Mouse (Mus musculus) brown adipose tissue, adult 24 weeks (tissue): Measurements from ENCODE around the gene Olfr1416. TPM values are rescaled to one million over a fixed set of nuclear protein-coding genes. Genes with fewer than 3 reads are reported as not detected.
"Not testable (repeated sequence)": the region's sequence is repeated elsewhere in the genome, so short reads cannot be mapped to it uniquely, and the experiment has no call there.

Experiments used
- H3K27ac ChIP-seq: fragments of 200-500 bp; replicated peaks from 2 replicates; pipeline ENCODE4 v1.5.1; 2012; ENCODE audit warnings: low read depth, mild to moderate bottlenecking, low read length
- H3K4me1 ChIP-seq: fragments of 200-500 bp; 2 replicates; pipeline ENCODE4 v1.6.1; 2012; ENCODE audit warnings: low read length, mixed read lengths; ENCODE audit not compliant: control insufficient read depth, insufficient read depth, insufficient read length
- H3K4me3 ChIP-seq: fragments of 200-500 bp; 2 replicates; pipeline ENCODE4 v1.5.1; 2012; ENCODE audit warnings: low read depth, mild to moderate bottlenecking, low read length, moderate library complexity; ENCODE audit not compliant: insufficient read depth
- polyA plus RNA-seq: library from polyadenylated mRNA; stranded (reverse); fragments of >200 nt; gene quantifications from 2 replicates; pipeline ENCODE4 v1.2.4, GENCODE M21; 2012; ENCODE audit not compliant: missing spikeins, insufficient read depth, insufficient read length

Olfr1416 gene
- polyA plus RNA-seq = not detected in 2 replicates

- H3K27ac ChIP-seq = no peak within 1 kb of the TSS
- no peak within 1 kb of the TSS for H3K4me3 ChIP-seq
- H3K4me1 ChIP-seq = no peaks in the 10 kb centered on the region
Measured at GRCm38 (mm10) chr1:92485013-92485412, at the start of gene Olfr1416. Gene Olfr1416, minus strand, starts transcription at chr1:92485113.

- Histone ChIP-seq H3K27ac (no peak overlapping the region), H3K4me1 (no peaks in the 10 kb centered on the region), H3K4me3 (no peak overlapping the region)
Measured at GRCm38 (mm10) chr1:92523764-92524163, 38.9 kb upstream of the Olfr1416 start.

GRCm38 (mm10) chr1:92521376-92521775 lies 36.5 kb upstream of the Olfr1416 start:
- Histone ChIP-seq H3K27ac (no peak overlapping the region), H3K4me1 (no peaks in the 10 kb centered on the region), H3K4me3 (no peak overlapping the region)

- Histone ChIP-seq H3K4me3 (no peak overlapping the region), H3K4me1 (no peaks in the 10 kb centered on the region), H3K27ac (no peak overlapping the region)
Measured at GRCm38 (mm10) chr1:92519046-92519445, 34.1 kb upstream of the Olfr1416 start.

GRCm38 (mm10) chr1:92518561-92518960 lies 33.6 kb upstream of the Olfr1416 start, which contains the start of gene Olfr1414:
Gene Olfr1414, minus strand, starts transcription at chr1:92518661.
- Histone ChIP-seq H3K27ac (no peak within 1 kb of the TSS), H3K4me1 (no peaks in the 10 kb centered on the region), H3K4me3 (no peak within 1 kb of the TSS)

GRCm38 (mm10) chr1:92515390-92515789 lies 30.5 kb upstream of the Olfr1416 start:
- H3K4me1 ChIP-seq = no peaks in the 10 kb centered on the region
- H3K4me3 ChIP-seq = no peak overlapping the region
- no peak overlapping the region for H3K27ac ChIP-seq

GRCm38 (mm10) chr1:92511646-92512045 lies 26.7 kb upstream of the Olfr1416 start:
- not testable (repeated sequence) for H3K27ac ChIP-seq, H3K4me1 ChIP-seq, H3K4me3 ChIP-seq

- Histone ChIP-seq H3K4me3 (no peak within 1 kb of the TSS), H3K4me1 (no peaks in the 10 kb centered on the region), H3K27ac (no peak within 1 kb of the TSS)
Measured at GRCm38 (mm10) chr1:92496001-92496400, 11.1 kb upstream of the Olfr1416 start, which contains the start of gene Olfr1415. Gene Olfr1415, minus strand, starts transcription at chr1:92496101.

GRCm38 (mm10) chr1:92474066-92474578 lies 10.8 kb downstream of the Olfr1416 start:
- H3K27ac ChIP-seq = peak overlapping the region; percentile 61
- no peaks in the 10 kb centered on the region for H3K4me1 ChIP-seq

GRCm38 (mm10) chr1:92473165-92474041 lies 11.5 kb downstream of the Olfr1416 start, which contains the start of gene Ndufa10:
Gene Ndufa10, minus strand, starts transcription at chr1:92473860.
- peak within 1 kb of the TSS; percentile 91 for H3K27ac ChIP-seq
- no peaks in the 10 kb centered on the region for H3K4me1 ChIP-seq
- peak within 1 kb of the TSS; percentile 97 for H3K4me3 ChIP-seq

More at GRCm38 (mm10) chr1:92474066-92474578, 10.8 kb downstream of the Olfr1416 start:
- peak overlapping the region; percentile 76 for H3K4me3 ChIP-seq

GRCm38 (mm10) chr1:92468891-92469290 lies 16.0 kb downstream of the Olfr1416 start:
- no peak overlapping the region for H3K27ac ChIP-seq
- H3K4me3 ChIP-seq = no peak overlapping the region
- H3K4me1 ChIP-seq = no peaks in the 10 kb centered on the region

- Histone ChIP-seq H3K4me3 (no peak overlapping the region), H3K4me1 (no peaks in the 10 kb centered on the region), H3K27ac (no peak overlapping the region)
Measured at GRCm38 (mm10) chr1:92458416-92458815, 26.5 kb downstream of the Olfr1416 start.

- H3K4me3 ChIP-seq = no peak overlapping the region
- H3K4me1 ChIP-seq = no peaks in the 10 kb centered on the region
- H3K27ac ChIP-seq = no peak overlapping the region
Measured at GRCm38 (mm10) chr1:92457758-92458157, 27.2 kb downstream of the Olfr1416 start.

- Histone ChIP-seq H3K27ac (no peak overlapping the region), H3K4me1 (no peaks in the 10 kb centered on the region), H3K4me3 (no peak overlapping the region)
Measured at GRCm38 (mm10) chr1:92453751-92454445, 31.0 kb downstream of the Olfr1416 start.

- H3K4me3 ChIP-seq = no peak overlapping the region
- H3K4me1 ChIP-seq = no peaks in the 10 kb centered on the region
- no peak overlapping the region for H3K27ac ChIP-seq
Measured at GRCm38 (mm10) chr1:92448293-92448692, 36.6 kb downstream of the Olfr1416 start.
